Mouse (Mus musculus) small intestine, adult 2 months (tissue): ENCODE results near the gene Hipk2.

Source experiments
- CTCF ChIP-seq: fragments of 200-500 bp; IDR thresholded peaks from 2 replicates; pipeline ENCODE4 v1.5.1; 2012; ENCODE audit warnings: low read depth, mild to moderate bottlenecking, control low read depth, inconsistent platforms, low read length, moderate library complexity, mixed read lengths; ENCODE audit not compliant: insufficient replicate concordance, insufficient read length; ENCODE audit errors: extremely low read depth
- POLR2A ChIP-seq: fragments of 200-500 bp; IDR thresholded peaks from 2 replicates; pipeline ENCODE4 v1.6.1; 2012; ENCODE audit warnings: low read depth, mild to moderate bottlenecking, control low read depth, inconsistent platforms, low read length, moderate library complexity

- TF ChIP-seq CTCF (no peak), POLR2A (no peak)
Measured at GRCm38 (mm10) chr6:38865805-38866204, 10.2 kb downstream of the Hipk2 start.
